Mouse (Mus musculus) ES-E14 (cell line): ENCODE measurements around the gene Omp.

ENCODE experiments used
- CHD2 ChIP-seq: IDR thresholded peaks from 2 replicates; pipeline ENCODE4 v1.6.1; 2014; ENCODE audit warnings: mild to moderate bottlenecking, low read depth, low read length, inconsistent platforms
- HCFC1 ChIP-seq: IDR thresholded peaks from 2 replicates; pipeline ENCODE4 v1.6.1; 2012; ENCODE audit warnings: low read length, inconsistent platforms, borderline replicate concordance; ENCODE audit not compliant: insufficient read depth
- MAFK ChIP-seq: IDR thresholded peaks from 2 replicates; pipeline ENCODE4 v1.6.1; 2014; ENCODE audit warnings: mild to moderate bottlenecking, low read depth, low read length, inconsistent platforms; ENCODE audit not compliant: insufficient read depth
- ZC3H11A ChIP-seq: IDR thresholded peaks from 2 replicates; pipeline ENCODE4 v1.6.1; 2012; ENCODE audit warnings: low read depth, mild to moderate bottlenecking, inconsistent platforms, low read length, borderline replicate concordance
- ZNF384 ChIP-seq: IDR thresholded peaks from 2 replicates; pipeline ENCODE4 v1.6.1; 2012; ENCODE audit warnings: low read depth, low read length, inconsistent platforms

GRCm38 (mm10) chr7:98156280-98156665 is 11.0 kb upstream of the Omp start:
- no peak for TF ChIP-seq MAFK
- no peak for TF ChIP-seq CHD2
- no peak for TF ChIP-seq ZC3H11A
- TF ChIP-seq ZNF384: no peak
- TF ChIP-seq HCFC1: no peak
